Mouse (Mus musculus) heart, embryonic 15.5 days (tissue): Measurements from ENCODE around the gene Aph1c. TPM values are rescaled to one million over a fixed set of nuclear protein-coding genes. Genes with fewer than 3 reads are reported as not detected.
A peak's percentile ranks its signal among the peaks of the same experiment; 100 is the strongest.
"Not testable (repeated sequence)": the region's sequence is repeated elsewhere in the genome, so short reads cannot be mapped to it uniquely, and the experiment has no call there.

Experiments used
- ATAC-seq: fragments of 200-750 bp; cut with Nextera tagmentation; replicated peaks from 2 replicates; pipeline ENCODE4 v1.8.0; 2017; ENCODE audit warnings: low read depth, moderate TSS enrichment; ENCODE audit not compliant: insufficient number of reproducible peaks, insufficient read depth, low FRiP score
- H3K27ac ChIP-seq: fragments of 300-500 bp; sonication (generic); 2 replicates; pipeline ENCODE4 v1.5.1; 2015; ENCODE audit warnings: mild to moderate bottlenecking, inconsistent platforms
- H3K27me3 ChIP-seq: fragments of 300-500 bp; sonication (generic); 2 replicates; pipeline ENCODE4 v1.6.1; 2015; ENCODE audit warnings: inconsistent platforms
- H3K36me3 ChIP-seq: fragments of 300-500 bp; sonication (generic); 2 replicates; pipeline ENCODE4 v1.6.1; 2015; ENCODE audit warnings: mild to moderate bottlenecking, inconsistent platforms
- H3K4me1 ChIP-seq: fragments of 300-500 bp; sonication (generic); replicated peaks from 2 replicates; pipeline ENCODE4 v1.6.1; 2015; ENCODE audit warnings: inconsistent platforms
- H3K4me2 ChIP-seq: fragments of 300-500 bp; sonication (generic); 2 replicates; pipeline ENCODE4 v1.6.1; 2015; ENCODE audit warnings: inconsistent platforms, mild to moderate bottlenecking, moderate library complexity
- H3K4me3 ChIP-seq: fragments of 300-500 bp; sonication (generic); 2 replicates; pipeline ENCODE4 v1.5.1; 2015; ENCODE audit warnings: mild to moderate bottlenecking, inconsistent platforms
- H3K9ac ChIP-seq: fragments of 300-500 bp; sonication (generic); 2 replicates; pipeline ENCODE4 v1.6.1; 2015; ENCODE audit warnings: mild to moderate bottlenecking, inconsistent platforms
- H3K9me3 ChIP-seq: fragments of 300-500 bp; sonication (generic); replicated peaks from 2 replicates; pipeline ENCODE4 v1.6.1; 2016; ENCODE audit warnings: inconsistent platforms
- WGBS: fragments of 180-500 bp; shearing (Covaris S2); methylation state at CpG from one replicate; pipeline ENCODE4 v1.1.7; 2015; ENCODE audit warnings: mixed read lengths; 5-methylcytosine and 5-hydroxymethylcytosine counted together
- polyA plus RNA-seq: library from polyadenylated mRNA; unstranded; fragments of >200 nt; fragmentation: Nextera tagmentation; extraction: Ambion mirVana; gene quantifications from 2 replicates; pipeline ENCODE4 v1.2.1, GENCODE M21; 2015

Aph1c gene
- polyA plus RNA-seq = 1.7 and 2.7 TPM in 2 replicates

DNA sequence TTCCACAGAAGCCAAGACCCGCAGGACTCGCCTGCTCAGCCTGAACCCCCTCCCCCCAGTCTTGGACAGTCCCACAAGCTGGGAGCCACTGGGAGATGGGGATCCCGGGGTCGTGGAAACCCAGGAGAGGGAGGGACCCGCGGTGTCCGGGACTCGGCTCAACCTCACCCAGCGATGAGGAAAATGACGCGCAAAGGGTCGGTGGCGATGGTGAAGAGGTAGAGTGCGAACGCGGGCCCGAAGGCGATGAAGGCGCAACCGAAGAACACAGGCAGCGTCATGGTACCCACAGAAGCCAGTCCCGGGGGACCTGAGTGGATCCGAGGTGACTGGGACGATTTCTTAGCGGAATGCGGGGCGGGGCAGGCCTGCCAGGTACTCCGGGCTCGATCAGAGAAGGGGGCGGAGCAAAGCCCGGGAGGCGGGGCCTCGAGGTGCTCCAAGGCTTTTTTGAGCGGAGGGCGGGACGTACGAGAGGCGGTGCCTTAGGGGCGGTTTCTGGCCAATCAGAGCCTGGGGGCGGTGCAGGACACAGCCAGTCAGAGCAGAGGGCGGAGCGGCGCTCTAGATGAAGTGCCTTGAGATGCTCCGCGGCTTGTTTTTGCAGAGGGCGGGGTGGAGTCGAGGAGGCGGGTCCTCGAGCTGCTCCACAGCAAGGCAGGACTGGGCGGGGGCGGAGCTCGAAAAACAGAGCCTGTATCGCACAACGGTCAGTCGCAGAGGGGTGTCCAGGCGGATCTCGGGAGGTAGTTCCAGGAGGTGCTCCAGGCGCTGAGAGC, at the start of gene Aph1c:
TSS of gene Aph1c (minus strand) at position 409 of the 779 bp plus-strand sequence.
- peak within 1 kb of the TSS; percentile 55 for H3K9ac ChIP-seq
- H3K27me3 ChIP-seq = no peaks in the 10 kb centered on the region
- peak within 1 kb of the TSS; percentile 81 for H3K4me3 ChIP-seq
- H3K4me1 ChIP-seq = peaks cover 16% of the 10 kb centered on the region
- peak within 1 kb of the TSS; percentile 100 for H3K4me2 ChIP-seq
- no peaks in the 10 kb centered on the region for H3K36me3 ChIP-seq
- ATAC-seq = peak; percentile 100
- 0 out of 2 replicates have a peak within 1 kb of the TSS, but pooled peaks have one; percentile 16 for H3K27ac ChIP-seq
- WGBS = under 1% methylated on average over 58 of the region's 58 CpGs
- H3K9me3 ChIP-seq = no peaks in the 10 kb centered on the region

DNA sequence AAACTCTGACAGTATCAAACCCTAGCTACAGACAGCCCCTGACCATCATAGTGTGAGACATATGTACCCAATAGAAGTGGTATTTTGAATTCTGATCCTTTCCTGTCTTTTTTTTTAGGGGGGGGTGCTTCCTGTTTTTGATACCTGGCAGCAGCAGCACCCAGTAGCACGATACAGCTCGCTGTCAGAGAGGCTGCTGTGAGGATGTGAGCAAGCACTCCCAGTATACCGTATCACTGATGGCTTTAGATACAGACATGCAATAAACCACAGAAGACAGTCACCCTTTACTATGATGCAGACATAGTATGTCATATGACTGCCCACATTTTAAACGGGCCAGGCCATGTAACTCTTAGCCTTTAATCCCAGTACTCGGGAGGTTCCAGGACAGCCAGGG, 49.0 kb upstream of the Aph1c start:
- 81% methylated on average over 5 of the region's 5 CpGs for WGBS
- Histone ChIP-seq H3K4me3 (no peak overlapping the region), H3K36me3 (no peaks in the 10 kb centered on the region), H3K4me1 (peaks cover 22% of the 10 kb centered on the region), H3K9ac (no peak overlapping the region), H3K4me2 (no peak overlapping the region), H3K27ac (no peak overlapping the region), H3K9me3 (no peaks in the 10 kb centered on the region), H3K27me3 (no peaks in the 10 kb centered on the region)
- ATAC-seq = no peak

DNA sequence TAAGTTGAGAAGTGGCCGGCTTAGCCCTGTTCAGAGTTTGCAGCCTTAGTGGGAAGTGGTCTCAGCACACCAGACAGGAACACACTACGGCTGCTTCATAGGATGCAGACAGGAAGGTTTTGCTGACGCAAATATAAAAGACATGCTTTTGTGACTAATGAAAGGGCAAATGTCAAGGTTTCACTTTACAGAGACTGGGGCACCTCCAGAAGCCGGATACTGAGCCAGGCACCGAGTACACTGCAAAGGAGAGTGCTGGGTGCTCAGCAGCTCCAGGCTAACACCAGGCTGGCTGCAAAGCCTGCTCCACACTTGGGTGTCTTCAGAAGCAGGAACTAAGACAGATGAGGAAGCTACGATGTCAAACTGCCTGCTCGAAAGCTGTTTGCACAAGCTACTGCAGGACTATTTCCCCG, 47.9 kb upstream of the Aph1c start:
- no peak overlapping the region for H3K4me2 ChIP-seq

DNA sequence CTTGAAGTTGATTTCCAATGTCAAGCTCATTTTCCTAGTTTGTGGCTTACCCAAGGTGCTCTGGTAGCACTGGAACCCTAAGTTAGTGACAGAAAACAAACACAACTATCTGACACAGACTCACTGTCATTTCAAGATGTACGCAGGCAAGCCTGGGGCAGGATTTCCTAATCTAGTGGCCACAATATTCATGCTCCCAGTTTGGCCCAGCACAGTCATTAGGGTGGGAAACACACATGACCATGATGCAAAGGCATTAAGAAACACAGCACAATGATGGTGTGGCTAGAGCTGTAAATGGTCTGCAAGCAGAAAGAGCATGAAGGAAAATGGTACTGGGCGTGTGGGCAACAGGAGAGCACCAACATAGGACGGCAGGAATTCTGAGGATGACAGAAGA, 47.3 kb upstream of the Aph1c start:
- H3K27me3 ChIP-seq = no peaks in the 10 kb centered on the region
- ATAC-seq = no peak
- H3K9ac ChIP-seq = no peak overlapping the region
- H3K4me3 ChIP-seq = no peak overlapping the region
- H3K27ac ChIP-seq = 0 out of 2 replicates have a peak overlapping the region, but pooled peaks have one; percentile 7
- H3K4me2 ChIP-seq = no peak overlapping the region
- H3K4me1 ChIP-seq = peaks cover 7% of the 10 kb centered on the region
- no peaks in the 10 kb centered on the region for H3K9me3 ChIP-seq
- H3K36me3 ChIP-seq = no peaks in the 10 kb centered on the region
- 84% methylated on average over 3 of the region's 3 CpGs for WGBS

More for the DNA sequence above, 47.9 kb upstream of the Aph1c start:
- 64% methylated on average over 8 of the region's 8 CpGs for WGBS
- no peak for ATAC-seq
- no peak overlapping the region for H3K9ac ChIP-seq
- no peaks in the 10 kb centered on the region for H3K27me3 ChIP-seq
- H3K9me3 ChIP-seq = no peaks in the 10 kb centered on the region
- no peaks in the 10 kb centered on the region for H3K36me3 ChIP-seq
- no peak overlapping the region for H3K4me3 ChIP-seq
- 0 out of 2 replicates have a peak overlapping the region, but pooled peaks have one; percentile 7 for H3K27ac ChIP-seq
- H3K4me1 ChIP-seq = peaks cover 13% of the 10 kb centered on the region

DNA sequence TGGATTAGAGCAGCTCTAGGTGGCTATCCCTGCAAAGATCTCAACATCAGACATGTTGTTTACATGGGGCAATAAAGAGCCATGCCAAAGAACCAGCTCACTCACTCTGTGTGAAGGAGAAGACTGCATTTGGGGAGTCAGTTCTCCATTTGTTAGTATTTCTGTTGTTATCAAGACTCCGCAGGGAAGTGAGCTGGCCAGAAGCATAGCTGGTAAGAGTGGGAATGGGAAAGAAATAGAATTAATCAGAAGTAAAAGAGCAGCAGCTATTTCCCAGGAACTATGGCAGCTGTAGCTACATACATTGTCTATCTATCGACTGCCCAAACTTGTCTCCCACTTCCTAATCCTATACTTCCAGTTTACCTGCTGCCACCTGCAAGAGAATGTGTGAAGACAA, 46.2 kb upstream of the Aph1c start:
- 78% methylated on average over 2 of the region's 2 CpGs for WGBS
- no peak overlapping the region for H3K4me3 ChIP-seq
- no peaks in the 10 kb centered on the region for H3K36me3 ChIP-seq
- no peaks in the 10 kb centered on the region for H3K9me3 ChIP-seq
- no peak overlapping the region for H3K4me2 ChIP-seq
- H3K27me3 ChIP-seq = no peaks in the 10 kb centered on the region
- no peak overlapping the region for H3K27ac ChIP-seq
- no peak overlapping the region for H3K9ac ChIP-seq
- no peaks in the 10 kb centered on the region; the same call in 1 of the 2 replicates for H3K4me1 ChIP-seq
- ATAC-seq = no peak

DNA sequence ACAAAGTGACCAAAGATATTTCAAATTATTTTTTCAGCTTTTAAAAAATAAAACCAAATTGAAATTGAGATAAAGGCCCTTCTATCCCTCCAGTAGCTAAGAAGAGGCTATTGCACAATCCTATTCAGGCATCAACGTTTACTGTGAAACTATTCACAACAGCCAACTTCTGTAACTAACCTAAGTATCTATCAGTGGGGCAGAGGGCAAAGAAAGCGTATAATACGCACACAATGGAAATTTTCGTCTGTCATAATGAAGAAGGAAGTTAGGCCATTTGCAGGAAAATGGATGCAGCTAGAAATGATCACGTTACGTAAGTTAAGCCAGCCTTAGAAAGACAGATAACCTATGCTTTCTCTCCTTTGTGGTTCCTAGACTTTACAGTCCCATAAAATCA, 45.0 kb upstream of the Aph1c start:
- no peak overlapping the region for H3K4me3 ChIP-seq
- no peaks in the 10 kb centered on the region for H3K27me3 ChIP-seq
- H3K4me1 ChIP-seq = no peaks in the 10 kb centered on the region; the same call in 1 of the 2 replicates
- WGBS = 75% methylated on average over 6 of the region's 6 CpGs
- H3K4me2 ChIP-seq = no peak overlapping the region
- H3K36me3 ChIP-seq = peaks cover 4% of the 10 kb centered on the region; the same call in 1 of the 2 replicates
- peaks cover 3% of the 10 kb centered on the region; the same call in 1 of the 2 replicates for H3K9me3 ChIP-seq
- H3K9ac ChIP-seq = no peak overlapping the region
- H3K27ac ChIP-seq = no peak overlapping the region
- no peak for ATAC-seq

DNA sequence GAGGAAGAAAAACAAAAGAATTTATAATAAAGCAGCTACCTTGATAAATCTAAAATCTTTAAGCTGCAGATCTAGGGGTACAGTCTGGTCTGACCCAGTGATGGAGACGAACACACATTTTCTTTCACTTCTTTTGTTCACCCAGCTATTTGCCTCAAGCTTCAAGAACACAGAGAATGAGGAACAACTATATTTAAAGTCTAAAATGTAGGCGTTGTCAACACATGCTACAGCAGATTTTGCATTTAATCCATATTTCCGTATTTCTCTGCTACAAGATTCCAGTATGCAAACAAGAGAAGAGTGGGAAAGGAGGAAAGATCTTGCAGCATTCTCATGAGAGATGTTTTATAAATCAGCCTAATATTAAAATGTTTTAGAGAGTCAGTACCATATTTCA, 44.4 kb upstream of the Aph1c start:
- H3K4me2 ChIP-seq = no peak overlapping the region
- H3K9me3 ChIP-seq = peaks cover 3% of the 10 kb centered on the region; the same call in 1 of the 2 replicates
- ATAC-seq = no peak
- no peak overlapping the region for H3K9ac ChIP-seq
- no peaks in the 10 kb centered on the region; the same call in 1 of the 2 replicates for H3K4me1 ChIP-seq
- H3K36me3 ChIP-seq = peaks cover 7% of the 10 kb centered on the region; the same call in 1 of the 2 replicates
- 88% methylated on average over 3 of the region's 3 CpGs for WGBS
- H3K27ac ChIP-seq = no peak overlapping the region
- H3K4me3 ChIP-seq = no peak overlapping the region
- H3K27me3 ChIP-seq = no peaks in the 10 kb centered on the region

DNA sequence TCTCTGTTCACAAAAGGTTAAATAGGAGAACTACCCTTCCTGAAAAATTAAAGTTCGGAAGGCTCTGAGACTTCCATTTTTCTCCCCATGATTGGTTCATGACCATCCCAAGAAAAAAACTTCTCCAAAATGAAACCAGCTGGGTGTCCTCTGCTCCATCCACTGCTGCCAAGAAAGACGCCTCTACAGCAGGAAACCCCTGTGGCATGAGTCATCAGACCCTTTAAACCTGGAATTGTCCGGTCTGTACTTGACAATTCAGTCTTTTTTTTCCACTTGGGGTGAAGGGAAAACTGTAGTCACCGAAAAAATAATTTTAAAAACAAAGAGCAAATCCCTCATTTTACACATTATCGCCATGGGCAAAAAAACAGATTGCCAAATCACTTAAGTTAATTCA, 42.1 kb upstream of the Aph1c start:
- H3K27ac ChIP-seq = no peak overlapping the region
- no peak overlapping the region for H3K4me2 ChIP-seq
- H3K4me1 ChIP-seq = peaks cover 3% of the 10 kb centered on the region
- no peak; the same call in 1 of the 2 replicates for ATAC-seq
- 55% methylated on average over 5 of the region's 5 CpGs for WGBS
- H3K9me3 ChIP-seq = peaks cover 3% of the 10 kb centered on the region; the same call in 1 of the 2 replicates
- H3K4me3 ChIP-seq = no peak overlapping the region
- H3K27me3 ChIP-seq = no peaks in the 10 kb centered on the region
- peaks cover 7% of the 10 kb centered on the region; the same call in 1 of the 2 replicates for H3K36me3 ChIP-seq
- no peak overlapping the region for H3K9ac ChIP-seq

DNA sequence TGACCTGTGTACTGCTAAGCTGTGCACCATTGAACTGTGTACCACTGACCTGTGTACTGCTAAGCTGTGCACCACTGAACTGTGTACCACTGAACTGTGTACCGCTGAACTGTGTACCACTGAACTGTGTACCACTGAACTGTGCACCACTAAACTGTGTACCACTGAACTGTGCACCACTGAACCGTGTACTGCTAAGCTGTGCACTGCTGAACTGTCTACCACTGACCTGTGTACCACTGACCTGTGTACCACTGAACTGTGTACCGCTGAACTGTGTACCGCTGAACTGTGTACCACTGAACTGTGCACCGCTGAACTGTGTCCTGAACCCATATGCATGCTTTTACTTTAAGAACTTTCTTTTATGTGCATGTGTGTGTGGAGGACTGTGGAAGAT, 39.8 kb upstream of the Aph1c start:
- no peak overlapping the region for H3K27ac ChIP-seq
- peaks cover 7% of the 10 kb centered on the region; the same call in 1 of the 2 replicates for H3K36me3 ChIP-seq
- H3K4me1 ChIP-seq = peaks cover 3% of the 10 kb centered on the region
- ATAC-seq = no peak
- H3K4me3 ChIP-seq = no peak overlapping the region
- 95% methylated on average over 5 of the region's 5 CpGs for WGBS
- H3K4me2 ChIP-seq = no peak overlapping the region
- H3K9ac ChIP-seq = no peak overlapping the region
- no peaks in the 10 kb centered on the region for H3K27me3 ChIP-seq
- H3K9me3 ChIP-seq = peaks cover 3% of the 10 kb centered on the region; the same call in 1 of the 2 replicates

DNA sequence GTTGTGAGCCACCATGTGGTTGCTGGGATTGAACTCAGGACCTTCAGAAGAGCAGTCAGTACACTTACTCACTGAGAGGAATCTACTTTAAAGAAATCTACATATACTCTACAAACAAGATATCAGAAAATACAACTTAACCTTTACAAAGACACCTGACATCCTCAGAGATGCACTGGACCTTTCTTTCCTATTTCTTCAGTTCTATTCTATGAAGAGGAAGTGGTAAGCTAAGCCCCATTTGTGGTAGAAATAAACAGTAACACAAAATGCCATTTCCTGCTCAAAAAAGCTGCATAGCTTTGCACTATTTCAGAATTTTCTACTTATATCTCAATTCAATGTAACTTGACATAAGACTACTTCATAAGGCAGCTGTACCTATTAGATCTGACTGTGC, 39.0 kb upstream of the Aph1c start:
- Histone ChIP-seq H3K9ac (no peak overlapping the region), H3K36me3 (peaks cover 7% of the 10 kb centered on the region; the same call in 1 of the 2 replicates), H3K27me3 (no peaks in the 10 kb centered on the region), H3K4me2 (no peak overlapping the region), H3K4me3 (no peak overlapping the region), H3K9me3 (peaks cover 3% of the 10 kb centered on the region; the same call in 1 of the 2 replicates), H3K4me1 (peaks cover 3% of the 10 kb centered on the region), H3K27ac (no peak overlapping the region)
- no peak for ATAC-seq

DNA sequence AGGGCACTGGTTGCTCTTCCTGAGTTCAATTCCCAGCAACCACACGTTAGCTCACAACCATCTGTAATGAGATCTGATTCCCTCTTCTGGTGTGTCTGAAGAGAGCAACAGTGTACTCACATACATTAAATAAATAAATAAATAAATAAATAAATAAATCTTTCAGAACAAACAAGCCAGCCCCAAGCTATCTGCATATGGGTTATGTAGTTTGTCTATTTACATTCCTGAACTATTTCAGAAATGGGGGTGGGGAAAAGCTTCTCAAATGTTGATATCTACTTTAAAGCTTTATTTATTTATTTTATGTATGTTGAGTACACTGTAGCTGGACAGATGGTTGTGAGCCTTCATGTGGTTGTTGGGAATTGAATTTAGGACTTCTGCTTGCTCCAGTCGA, 38.5 kb upstream of the Aph1c start:
- H3K27ac ChIP-seq = peak overlapping the region; percentile 14; the same call in 1 of the 2 replicates
- 72% methylated on average over 2 of the region's 2 CpGs for WGBS
- H3K4me2 ChIP-seq, H3K9ac ChIP-seq, H3K4me3 ChIP-seq, ATAC-seq, H3K4me1 ChIP-seq, H3K36me3 ChIP-seq, H3K9me3 ChIP-seq, H3K27me3 ChIP-seq: not testable (repeated sequence)
